Mouse (Mus musculus): ENCODE measurements at regions not wholly inside any gene's neighbourhood (a gene's known extent, or its start where the extent isn't known, plus 50 kb on each side); places are given as distances from the start of the nearest gene placed in this dataset.
"Not testable (repeated sequence)": the region's sequence is repeated elsewhere in the genome, so short reads cannot be mapped to it uniquely, and the experiment has no call there.

- H3K4me2 ChIP-seq (replicated peaks; ENCODE audit: low read depth); H3K4me3 ChIP-seq (ENCODE audit: low read depth, low read length); ATAC-seq; H3K27ac ChIP-seq (ENCODE audit: low read depth, low read length); H3K4me1 ChIP-seq (replicated peaks; ENCODE audit: control insufficient read depth, insufficient read depth, low read length); H3K27me3 ChIP-seq (replicated peaks; ENCODE audit: control insufficient read depth, insufficient read depth, low read length); H3K9me3 ChIP-seq (ENCODE audit: control insufficient read depth); H3K36me3 ChIP-seq (ENCODE audit: control insufficient read depth, insufficient read depth); H3K9ac ChIP-seq (ENCODE audit: low read depth, low read length): not testable (repeated sequence)
- 80% methylated on average over 3 of the region's 3 CpGs for WGBS
Observed at GRCm38 (mm10) chrX:19341231-19342007, 139.7 kb downstream of the Tex13c3 start.

GRCm38 (mm10) chrX:19313286-19313685, 167.8 kb downstream of the Tex13c3 start:
- H3K4me2 ChIP-seq (replicated peaks; ENCODE audit: low read depth): no peak overlapping the region
- H3K4me1 ChIP-seq (replicated peaks; ENCODE audit: control insufficient read depth, insufficient read depth, low read length): no peaks in the 10 kb centered on the region
- no peak for ATAC-seq
- no peaks in the 10 kb centered on the region for H3K9me3 ChIP-seq (ENCODE audit: control insufficient read depth)
- TF ChIP-seq CTCF (IDR thresholded peaks at IDR 0.05; ENCODE audit: low read depth): no peak
- H3K9ac ChIP-seq (ENCODE audit: low read depth, low read length): no peak overlapping the region
- H3K27me3 ChIP-seq (replicated peaks; ENCODE audit: control insufficient read depth, insufficient read depth, low read length): no peaks in the 10 kb centered on the region
- WGBS: 69% methylated on average over 2 of the region's 2 CpGs
- H3K27ac ChIP-seq (ENCODE audit: low read depth, low read length): no peak overlapping the region
- no peaks in the 10 kb centered on the region for H3K36me3 ChIP-seq (ENCODE audit: control insufficient read depth, insufficient read depth)
- H3K4me3 ChIP-seq (ENCODE audit: low read depth, low read length): no peak overlapping the region

- Histone ChIP-seq H3K27me3 (replicated peaks; ENCODE audit: control insufficient read depth, insufficient read depth, low read length) (no peaks in the 10 kb centered on the region), H3K4me2 (replicated peaks; ENCODE audit: low read depth) (no peak overlapping the region), H3K4me1 (replicated peaks; ENCODE audit: control insufficient read depth, insufficient read depth, low read length) (no peaks in the 10 kb centered on the region), H3K9me3 (ENCODE audit: control insufficient read depth) (no peaks in the 10 kb centered on the region), H3K36me3 (ENCODE audit: control insufficient read depth, insufficient read depth) (no peaks in the 10 kb centered on the region), H3K9ac (ENCODE audit: low read depth, low read length) (no peak overlapping the region), H3K4me3 (ENCODE audit: low read depth, low read length) (no peak overlapping the region), H3K27ac (ENCODE audit: low read depth, low read length) (no peak overlapping the region)
- no peak for TF ChIP-seq CTCF (IDR thresholded peaks at IDR 0.05; ENCODE audit: low read depth)
- ATAC-seq: no peak
- WGBS: 56% methylated on average over 1 of the region's 1 CpGs
Observed at GRCm38 (mm10) chrX:19311809-19312559, 169.1 kb downstream of the Tex13c3 start.

GRCm38 (mm10) chrX:19311377-19311776, 169.7 kb downstream of the Tex13c3 start:
- Histone ChIP-seq H3K27me3 (replicated peaks; ENCODE audit: control insufficient read depth, insufficient read depth, low read length) (no peaks in the 10 kb centered on the region), H3K4me3 (ENCODE audit: low read depth, low read length) (no peak overlapping the region), H3K4me1 (replicated peaks; ENCODE audit: control insufficient read depth, insufficient read depth, low read length) (no peaks in the 10 kb centered on the region), H3K9me3 (ENCODE audit: control insufficient read depth) (no peaks in the 10 kb centered on the region), H3K9ac (ENCODE audit: low read depth, low read length) (no peak overlapping the region), H3K27ac (ENCODE audit: low read depth, low read length) (no peak overlapping the region), H3K36me3 (ENCODE audit: control insufficient read depth, insufficient read depth) (no peaks in the 10 kb centered on the region), H3K4me2 (replicated peaks; ENCODE audit: low read depth) (no peak overlapping the region)
- 32% methylated on average over 1 of the region's 1 CpGs for WGBS
- no peak for TF ChIP-seq CTCF (IDR thresholded peaks at IDR 0.05; ENCODE audit: low read depth)
- ATAC-seq: no peak

DNA sequence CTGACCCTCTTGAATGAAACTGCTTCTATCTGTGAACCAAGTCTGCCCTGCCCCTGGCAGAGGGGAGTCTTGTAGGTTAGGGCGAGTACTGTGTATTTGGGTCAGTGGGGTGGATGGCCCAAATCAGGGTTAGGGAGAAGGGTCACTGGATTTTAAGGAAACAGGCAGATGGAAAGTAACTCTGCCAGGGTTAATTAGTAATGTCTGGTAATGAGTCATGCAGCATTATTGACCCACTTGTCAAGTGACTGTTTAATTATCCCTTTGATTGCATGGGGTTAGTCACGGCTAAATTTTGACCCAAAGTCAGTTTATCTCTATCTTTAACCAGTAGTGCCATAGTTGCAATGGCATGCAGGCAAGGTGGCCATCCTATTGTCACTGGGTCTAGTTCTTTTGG, 192.9 kb downstream of the Tex13c3 start:
- Histone ChIP-seq H3K27ac (ENCODE audit: low read depth, low read length) (no peak overlapping the region), H3K27me3 (replicated peaks; ENCODE audit: control insufficient read depth, insufficient read depth, low read length) (no peaks in the 10 kb centered on the region), H3K4me3 (ENCODE audit: low read depth, low read length) (no peak overlapping the region), H3K4me2 (replicated peaks; ENCODE audit: low read depth) (no peak overlapping the region), H3K9ac (ENCODE audit: low read depth, low read length) (no peak overlapping the region), H3K36me3 (ENCODE audit: control insufficient read depth, insufficient read depth) (no peaks in the 10 kb centered on the region), H3K4me1 (replicated peaks; ENCODE audit: control insufficient read depth, insufficient read depth, low read length) (no peaks in the 10 kb centered on the region), H3K9me3 (ENCODE audit: control insufficient read depth) (no peaks in the 10 kb centered on the region)
- TF ChIP-seq CTCF (IDR thresholded peaks at IDR 0.05; ENCODE audit: low read depth): no peak
- 74% methylated on average over 2 of the region's 2 CpGs for WGBS
- no peak for ATAC-seq

- Histone ChIP-seq H3K4me3 (ENCODE audit: low read depth, low read length) (no peak overlapping the region), H3K4me2 (replicated peaks; ENCODE audit: low read depth) (no peak overlapping the region), H3K9ac (ENCODE audit: low read depth, low read length) (no peak overlapping the region), H3K27me3 (replicated peaks; ENCODE audit: control insufficient read depth, insufficient read depth, low read length) (no peaks in the 10 kb centered on the region), H3K9me3 (ENCODE audit: control insufficient read depth) (no peaks in the 10 kb centered on the region), H3K4me1 (replicated peaks; ENCODE audit: control insufficient read depth, insufficient read depth, low read length) (no peaks in the 10 kb centered on the region), H3K27ac (ENCODE audit: low read depth, low read length) (no peak overlapping the region), H3K36me3 (ENCODE audit: control insufficient read depth, insufficient read depth) (no peaks in the 10 kb centered on the region)
- no peak for TF ChIP-seq CTCF (IDR thresholded peaks at IDR 0.05; ENCODE audit: low read depth)
- WGBS: 82% methylated on average over 5 of the region's 5 CpGs
- no peak for ATAC-seq
Observed at GRCm38 (mm10) chrX:19286431-19286830, 194.7 kb downstream of the Tex13c3 start.

All from intestine, postnatal 0 days (tissue).